Mouse (Mus musculus) lung, postnatal 36 days (tissue): ENCODE results near the gene Hoxb7.

ENCODE experiments used
- DNase-seq: peaks from one replicate; pipeline ENCODE4 v3.0.0; 2022; ENCODE audit warnings: mixed read lengths

Gene Hoxb7

GRCm38 (mm10) chr11:96338957-96339855, 52.8 kb downstream of the Hoxb7 start:
- no peak for DNase-seq
